Mouse (Mus musculus) erythroblast, adult 5-6 weeks (primary cell): Measurements from ENCODE around the gene Sprr3. TPM values are rescaled to one million over a fixed set of nuclear protein-coding genes. Genes with fewer than 3 reads are reported as not detected.

ENCODE experiments used
- total RNA-seq, 2 experiments: library from RNA; stranded (forward) in 1 of 2; stranded (reverse) in 1 of 2; fragments of 150-400 nt in 1 of 2; fragments of 200-764, 138-1000 nt in 1 of 2; gene quantifications; 2 replicates each; pipeline versions ENCODE4 v1.2.3 to v1.2.4; 2015 to 2017; ENCODE audit warnings: low replicate concordance in 2 of 2

Sprr3 gene
- total RNA-seq, 2 experiments from 2014 or later = not detected

Other genes starting within 250 kb of the Sprr3 start
- gene Sprr2a1, start 242.9 kb downstream of the Sprr3 start, total RNA-seq (2015; ENCODE audit: low replicate concordance) = not detected in 2 replicates
- gene Sprr2a1, start 242.9 kb downstream of the Sprr3 start, total RNA-seq (2017; ENCODE audit: low replicate concordance) = not detected in 2 replicates
- gene Sprr2a2, start 242.8 kb downstream of the Sprr3 start, total RNA-seq (2015; ENCODE audit: low replicate concordance) = 0.58 TPM in 1 of 2 replicates, not detected in the other
- gene Sprr2a2, start 242.8 kb downstream of the Sprr3 start, total RNA-seq (2017; ENCODE audit: low replicate concordance) = 0.56 and 0.85 TPM in 2 replicates
- not detected in 2 replicates for gene Sprr2a3, start 173.3 kb downstream of the Sprr3 start, total RNA-seq (2015; ENCODE audit: low replicate concordance)
- gene Sprr2a3, start 173.3 kb downstream of the Sprr3 start, total RNA-seq (2017; ENCODE audit: low replicate concordance) = not detected in 2 replicates
- gene Sprr2b, start 142.1 kb downstream of the Sprr3 start, total RNA-seq (2015; ENCODE audit: low replicate concordance) = not detected in 2 replicates
- not detected in 2 replicates for gene Sprr2b, start 142.1 kb downstream of the Sprr3 start, total RNA-seq (2017; ENCODE audit: low replicate concordance)
- not detected in 2 replicates for gene Sprr2d, start 119.6 kb downstream of the Sprr3 start, total RNA-seq (2015; ENCODE audit: low replicate concordance)
- not detected in 2 replicates for gene Sprr2d, start 119.6 kb downstream of the Sprr3 start, total RNA-seq (2017; ENCODE audit: low replicate concordance)
- gene Sprr2e, start 106.6 kb downstream of the Sprr3 start, total RNA-seq (2015; ENCODE audit: low replicate concordance) = not detected in 2 replicates
- not detected in 2 replicates for gene Sprr2e, start 106.6 kb downstream of the Sprr3 start, total RNA-seq (2017; ENCODE audit: low replicate concordance)
- not detected in 2 replicates for gene Sprr2f, start 93.5 kb downstream of the Sprr3 start, total RNA-seq (2015; ENCODE audit: low replicate concordance)
- not detected in 2 replicates for gene Sprr2f, start 93.5 kb downstream of the Sprr3 start, total RNA-seq (2017; ENCODE audit: low replicate concordance)
- not detected in 2 replicates for gene Sprr2h, start 73.0 kb downstream of the Sprr3 start, total RNA-seq (2015; ENCODE audit: low replicate concordance)
- gene Sprr2h, start 73.0 kb downstream of the Sprr3 start, total RNA-seq (2017; ENCODE audit: low replicate concordance) = not detected in 2 replicates
- gene Sprr2i, start 50.7 kb downstream of the Sprr3 start, total RNA-seq (2015; ENCODE audit: low replicate concordance) = not detected in 2 replicates
- not detected in 2 replicates for gene Sprr2i, start 50.7 kb downstream of the Sprr3 start, total RNA-seq (2017; ENCODE audit: low replicate concordance)
- not detected in 2 replicates for gene Sprr2j-ps, start 40.6 kb downstream of the Sprr3 start, total RNA-seq (2015; ENCODE audit: low replicate concordance)
- gene Sprr2j-ps, start 40.6 kb downstream of the Sprr3 start, total RNA-seq (2017; ENCODE audit: low replicate concordance) = not detected in 2 replicates
- 5.2 and 17.7 TPM in 2 replicates for gene Gm9774, start 29.3 kb downstream of the Sprr3 start, total RNA-seq (2015; ENCODE audit: low replicate concordance)
- 0.34 and 2.9 TPM in 2 replicates for gene Gm9774, start 29.3 kb downstream of the Sprr3 start, total RNA-seq (2017; ENCODE audit: low replicate concordance)
- gene Sprr2k, start 26.1 kb downstream of the Sprr3 start, total RNA-seq (2015; ENCODE audit: low replicate concordance) = not detected in 2 replicates
- not detected in 2 replicates for gene Sprr2k, start 26.1 kb downstream of the Sprr3 start, total RNA-seq (2017; ENCODE audit: low replicate concordance)
- gene Sprr1b, start 19.9 kb downstream of the Sprr3 start, total RNA-seq (2015; ENCODE audit: low replicate concordance) = not detected in 2 replicates
- not detected in 2 replicates for gene Sprr1b, start 19.9 kb downstream of the Sprr3 start, total RNA-seq (2017; ENCODE audit: low replicate concordance)
- gene Sprr1a, start 27.2 kb upstream of the Sprr3 start, total RNA-seq (2015; ENCODE audit: low replicate concordance) = not detected in 2 replicates
- not detected in 2 replicates for gene Sprr1a, start 27.2 kb upstream of the Sprr3 start, total RNA-seq (2017; ENCODE audit: low replicate concordance)
- gene Sprr4, start 41.8 kb upstream of the Sprr3 start, total RNA-seq (2015; ENCODE audit: low replicate concordance) = not detected in 2 replicates
- not detected in 2 replicates for gene Sprr4, start 41.8 kb upstream of the Sprr3 start, total RNA-seq (2017; ENCODE audit: low replicate concordance)
- not detected in 2 replicates for gene 2310046K23Rik, start 75.8 kb upstream of the Sprr3 start, total RNA-seq (2015; ENCODE audit: low replicate concordance)
- gene 2310046K23Rik, start 75.8 kb upstream of the Sprr3 start, total RNA-seq (2017; ENCODE audit: low replicate concordance) = not detected in 2 replicates
- 1.0 TPM in 1 of 2 replicates, not detected in the other for gene Ivl, start 115.0 kb upstream of the Sprr3 start, total RNA-seq (2015; ENCODE audit: low replicate concordance)
- gene Ivl, start 115.0 kb upstream of the Sprr3 start, total RNA-seq (2017; ENCODE audit: low replicate concordance) = 0.56 TPM in 1 of 2 replicates, not detected in the other
- gene Smcp, start 130.3 kb upstream of the Sprr3 start, total RNA-seq (2015; ENCODE audit: low replicate concordance) = not detected in 2 replicates
- not detected in 2 replicates for gene Smcp, start 130.3 kb upstream of the Sprr3 start, total RNA-seq (2017; ENCODE audit: low replicate concordance)
- not detected in 2 replicates for gene 2210017I01Rik, start 148.8 kb upstream of the Sprr3 start, total RNA-seq (2015; ENCODE audit: low replicate concordance)
- not detected in 2 replicates for gene 2210017I01Rik, start 148.8 kb upstream of the Sprr3 start, total RNA-seq (2017; ENCODE audit: low replicate concordance)
- gene Lce6a, start 162.9 kb upstream of the Sprr3 start, total RNA-seq (2015; ENCODE audit: low replicate concordance) = not detected in 2 replicates
- not detected in 2 replicates for gene Lce6a, start 162.9 kb upstream of the Sprr3 start, total RNA-seq (2017; ENCODE audit: low replicate concordance)
- not detected in 2 replicates for gene Lce1a1, start 189.6 kb upstream of the Sprr3 start, total RNA-seq (2015; ENCODE audit: low replicate concordance)
- gene Lce1a1, start 189.6 kb upstream of the Sprr3 start, total RNA-seq (2017; ENCODE audit: low replicate concordance) = not detected in 2 replicates
- gene Lce1b, start 198.2 kb upstream of the Sprr3 start, total RNA-seq (2015; ENCODE audit: low replicate concordance) = not detected in 2 replicates
- not detected in 2 replicates for gene Lce1b, start 198.2 kb upstream of the Sprr3 start, total RNA-seq (2017; ENCODE audit: low replicate concordance)
- not detected in 2 replicates for gene Lce1a2, start 211.6 kb upstream of the Sprr3 start, total RNA-seq (2015; ENCODE audit: low replicate concordance)
- gene Lce1a2, start 211.6 kb upstream of the Sprr3 start, total RNA-seq (2017; ENCODE audit: low replicate concordance) = not detected in 2 replicates
- not detected in 2 replicates for gene Lce1c, start 220.5 kb upstream of the Sprr3 start, total RNA-seq (2015; ENCODE audit: low replicate concordance)
- gene Lce1c, start 220.5 kb upstream of the Sprr3 start, total RNA-seq (2017; ENCODE audit: low replicate concordance) = not detected in 2 replicates
- gene Lce1d, start 228.5 kb upstream of the Sprr3 start, total RNA-seq (2015; ENCODE audit: low replicate concordance) = not detected in 2 replicates
- not detected in 2 replicates for gene Lce1d, start 228.5 kb upstream of the Sprr3 start, total RNA-seq (2017; ENCODE audit: low replicate concordance)